Mouse (Mus musculus): ENCODE data around the gene Tlr4. TPM values are rescaled to one million over a fixed set of nuclear protein-coding genes. Genes with fewer than 3 reads are reported as not detected.

Tlr4 gene
- total RNA-seq, 4 experiments from 2014 or later = 2.9 to 5.1 (median 4.1) TPM

- DNase-seq (ENCODE audit: low spot score in 2 of 2) = no peak
Measured at GRCm38 (mm10) chr4:66894981-66895380, 67.6 kb downstream of the Tlr4 start.

GRCm38 (mm10) chr4:66900126-66900525 is 72.7 kb downstream of the Tlr4 start:
- no peak for DNase-seq (ENCODE audit: low spot score in 2 of 2)

DNA sequence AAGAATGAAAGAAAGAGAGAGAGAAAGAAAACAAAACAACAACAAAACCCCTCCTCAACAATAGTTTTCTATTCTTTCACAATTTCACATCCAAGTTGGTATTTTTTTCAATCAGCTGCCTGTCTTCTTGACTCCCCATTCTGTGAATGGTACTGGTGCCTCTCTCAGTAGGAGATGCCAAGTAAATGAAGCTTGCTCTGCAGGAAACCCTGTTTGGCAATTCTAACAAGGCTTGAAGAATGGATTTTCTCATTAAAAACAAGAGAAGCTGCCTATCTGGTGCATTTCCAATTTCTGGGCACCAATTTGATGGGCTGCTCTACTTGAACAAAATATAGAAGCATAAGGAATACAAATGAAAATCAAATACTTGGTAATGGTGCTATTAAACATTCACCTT is 74.1 kb downstream of the Tlr4 start:
- DNase-seq (ENCODE audit: low spot score in 2 of 2) = no peak

DNA sequence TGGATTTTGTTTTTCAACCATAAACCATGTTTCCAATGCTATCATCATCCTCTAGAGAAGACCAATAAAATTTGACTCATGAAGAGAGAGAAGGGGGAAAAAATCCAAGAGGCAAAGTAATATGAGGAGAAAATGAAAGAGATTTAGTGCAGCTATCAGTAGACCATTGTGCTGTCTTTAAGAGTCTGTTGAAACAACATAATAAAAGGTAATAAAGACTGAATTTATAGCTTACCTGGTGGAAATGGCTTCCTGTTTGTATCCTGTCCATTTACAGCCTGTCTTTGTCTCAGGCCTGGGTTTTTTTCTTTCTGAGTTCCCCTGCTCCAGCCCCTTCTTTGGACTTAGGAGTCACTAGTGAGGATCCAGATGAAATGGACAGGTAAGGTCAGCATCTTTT is 81.0 kb downstream of the Tlr4 start:
- DNase-seq (ENCODE audit: low spot score in 2 of 2) = no peak

DNA sequence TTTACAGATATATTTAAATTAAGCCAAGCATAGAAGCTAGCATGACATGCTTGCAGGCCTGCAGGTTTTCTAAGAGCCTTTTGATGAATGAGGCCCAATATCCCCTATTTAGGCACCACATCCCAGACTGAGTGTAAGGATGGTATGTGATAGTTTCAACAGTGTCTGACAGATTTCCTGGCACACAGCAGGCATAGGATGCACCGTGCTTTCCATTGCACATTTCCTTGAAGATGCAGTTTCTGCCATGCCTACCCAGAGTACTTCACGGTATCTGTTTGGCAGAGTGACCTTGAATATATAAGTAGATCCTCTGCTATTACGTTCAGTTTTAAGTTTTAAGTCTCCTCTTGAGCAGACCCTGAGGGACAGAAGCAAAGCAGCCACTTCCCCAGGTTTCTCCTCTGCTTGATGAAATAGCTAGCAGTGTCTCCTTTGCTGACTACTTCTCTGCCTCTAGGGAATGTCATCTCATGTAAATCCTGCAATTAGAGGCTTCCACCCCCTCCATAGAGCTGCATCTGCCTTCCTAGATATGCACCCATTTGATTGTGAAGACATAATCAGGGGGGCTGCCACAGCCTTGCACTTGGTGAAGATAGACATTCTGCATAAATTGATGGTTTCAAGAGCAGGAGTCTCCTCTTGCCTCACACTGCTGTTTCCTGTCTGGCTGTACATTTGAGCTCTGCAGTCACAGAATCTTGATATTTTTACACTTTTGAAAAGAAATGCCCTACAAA is 92.4 kb downstream of the Tlr4 start:
- DNase-seq (ENCODE audit: low spot score in 2 of 2) = no peak

GRCm38 (mm10) chr4:66923616-66924276 is 96.4 kb downstream of the Tlr4 start:
- peak; percentile 20 to 57 for DNase-seq (ENCODE audit: low spot score in 2 of 2)

- no peak for DNase-seq (ENCODE audit: low spot score in 2 of 2)
Measured at GRCm38 (mm10) chr4:66926066-66926465, 98.7 kb downstream of the Tlr4 start.

DNA sequence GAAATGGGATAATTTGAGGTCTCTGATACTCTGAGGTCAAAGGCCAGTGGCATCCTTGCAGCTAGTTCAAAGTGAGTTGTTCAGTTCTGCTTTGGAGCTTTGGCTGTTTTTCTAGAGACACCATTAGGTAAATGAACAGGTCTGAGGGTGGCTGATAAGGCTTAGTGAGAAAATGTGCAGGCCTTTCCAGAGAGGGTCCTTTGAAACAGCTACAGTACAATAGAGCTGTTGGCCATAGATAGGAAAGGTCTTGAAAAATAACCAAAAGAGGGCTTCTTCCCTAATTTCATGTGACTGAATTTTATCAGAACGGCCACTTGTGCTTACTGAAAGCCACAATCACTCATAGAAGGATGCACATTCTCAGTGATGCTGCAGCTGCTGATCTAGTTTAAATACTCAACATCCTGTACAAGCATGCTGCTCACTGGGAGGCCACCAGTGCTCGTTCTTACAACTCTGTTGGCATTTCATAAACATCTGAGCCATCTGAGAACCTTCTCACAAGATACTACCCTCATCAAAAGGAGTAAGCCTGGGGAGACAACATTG is 100.2 kb downstream of the Tlr4 start:
- no peak for DNase-seq (ENCODE audit: low spot score in 2 of 2)

DNA sequence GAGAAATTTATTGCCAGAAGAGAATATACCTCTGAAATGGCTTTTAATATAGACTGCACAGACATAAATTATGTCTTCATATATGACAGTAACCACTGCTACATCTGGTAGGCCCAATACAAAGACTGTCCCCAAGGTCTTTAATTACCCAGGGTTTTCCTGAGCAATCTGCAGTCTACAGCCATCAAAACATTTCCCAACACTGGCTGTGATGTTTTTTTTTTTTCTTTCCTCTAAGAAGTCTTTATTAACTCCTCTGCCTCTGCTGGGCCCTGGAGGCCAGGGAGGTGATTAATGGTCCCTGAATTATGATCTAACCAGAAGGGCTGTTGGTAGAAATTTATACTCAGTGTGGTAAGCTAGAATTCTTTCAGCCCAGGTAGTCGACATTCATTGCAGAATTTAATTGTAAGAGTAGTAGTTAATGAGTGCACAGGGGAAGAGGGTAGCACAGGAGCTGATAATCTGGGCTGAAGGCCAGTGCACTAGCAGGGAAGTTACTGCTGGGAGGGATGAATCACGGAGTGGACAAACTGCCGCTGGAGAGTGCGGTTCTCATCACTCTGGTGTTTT is 111.2 kb downstream of the Tlr4 start:
- DNase-seq (ENCODE audit: low spot score in 2 of 2) = no peak

GRCm38 (mm10) chr4:66941894-66942293 is 114.5 kb downstream of the Tlr4 start:
- DNase-seq (ENCODE audit: low spot score in 2 of 2) = no peak

DNA sequence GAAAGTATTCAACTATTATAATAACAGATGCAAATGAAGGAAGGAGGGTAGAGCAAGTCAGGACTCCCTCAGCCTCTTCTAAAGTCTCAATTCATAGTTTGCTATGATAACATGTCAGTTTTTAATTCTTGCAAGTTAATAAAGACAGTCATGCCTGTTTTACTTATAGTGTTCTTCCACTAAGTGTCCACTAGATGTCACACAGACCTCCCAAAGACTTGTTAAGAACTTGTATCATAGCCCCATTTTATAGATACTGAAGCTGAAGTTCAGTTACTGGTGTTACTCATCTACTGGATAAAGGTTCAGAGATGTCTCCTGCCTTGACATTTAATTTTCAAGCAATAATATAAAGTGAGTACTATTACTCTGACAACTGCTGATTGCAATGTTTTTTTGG is 116.3 kb downstream of the Tlr4 start:
- DNase-seq (ENCODE audit: low spot score in 2 of 2) = no peak

DNA sequence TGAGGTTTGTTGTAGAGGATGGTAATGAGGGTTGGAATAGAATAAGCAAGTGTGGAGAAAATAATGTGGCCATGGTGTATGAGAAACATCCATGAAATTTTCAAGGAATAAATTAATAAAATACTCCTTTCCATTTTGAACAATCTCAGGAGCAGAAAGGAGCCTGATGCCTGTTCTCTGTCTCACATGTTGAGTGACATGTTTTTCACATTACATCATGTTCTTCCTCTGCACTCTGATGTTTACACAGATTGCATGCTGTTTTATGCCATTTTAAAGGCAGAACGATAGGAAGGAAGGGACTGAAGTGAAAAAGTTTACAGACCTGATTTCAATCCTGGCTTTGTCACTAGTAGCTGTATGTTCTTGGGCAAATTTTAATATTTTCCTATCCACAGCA is 120.3 kb downstream of the Tlr4 start:
- DNase-seq (ENCODE audit: low spot score in 2 of 2) = no peak

- DNase-seq (ENCODE audit: low spot score in 2 of 2) = no peak
Measured at GRCm38 (mm10) chr4:66974918-66975317, 147.5 kb downstream of the Tlr4 start.

All from layer of hippocampus, adult 8-10 months (tissue).